Mouse (Mus musculus): ENCODE data around the gene Sox5.

- TF ChIP-seq CTCF (IDR thresholded peaks at IDR 0.05; ENCODE audit: low read depth) (no peak), EP300 (IDR thresholded peaks at IDR 0.05; ENCODE audit: low read depth) (no peak)
Measured at GRCm38 (mm10) chr6:144751581-144751980, 30.2 kb downstream of the Sox5 start.

All from heart, postnatal 0 days (tissue).